Mouse (Mus musculus): ENCODE data around the gene Grm7. TPM values are rescaled to one million over a fixed set of nuclear protein-coding genes. Genes with fewer than 3 reads are reported as not detected.

Gene Grm7
- polyA plus RNA-seq (2017; shearing (Covaris generic)) = not detected

GRCm38 (mm10) chr6:110645411-110646361 is at the start of gene Grm7:
Gene Grm7, plus strand, starts transcription at chr6:110645581.

